Mouse (Mus musculus): ENCODE results near the gene Sumf1.

Gene Sumf1

DNA sequence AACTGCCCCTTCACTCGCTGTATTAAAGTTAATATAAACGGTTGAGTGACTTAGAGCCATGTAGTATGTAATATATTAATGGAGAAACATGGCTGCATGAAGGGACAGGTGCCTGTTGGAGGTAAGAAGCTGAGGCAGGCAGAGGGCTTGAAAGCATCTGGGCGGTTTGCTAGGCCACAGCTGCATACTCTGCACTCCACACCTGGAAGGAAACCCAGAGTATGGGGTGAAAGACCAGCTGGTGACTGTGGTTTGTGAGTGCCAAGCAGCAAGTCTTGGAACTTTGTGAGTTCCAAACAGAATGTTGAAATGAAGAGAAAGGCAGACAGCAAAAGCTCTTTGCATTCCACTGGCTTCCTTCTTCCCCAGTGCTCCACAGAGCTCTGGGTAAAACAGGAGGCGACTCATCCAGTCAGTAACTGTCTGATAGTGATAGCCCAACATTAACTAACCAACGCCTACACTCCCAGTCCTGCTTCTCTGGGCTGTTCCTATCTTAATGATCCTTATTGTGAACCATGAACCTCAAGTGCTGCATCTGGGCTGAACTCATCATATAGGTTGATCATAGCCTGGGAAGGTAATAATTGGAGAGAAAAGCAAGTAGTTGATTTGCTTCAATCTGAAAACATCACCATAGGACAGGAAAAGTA is 21.7 kb upstream of the Sumf1 start:
- peak; percentile 9 for DNase-seq (ENCODE audit: low read depth, low spot score)

GRCm38 (mm10) chr6:108206145-108206544 is 20.8 kb upstream of the Sumf1 start:
- no peak for DNase-seq (ENCODE audit: low read depth, low spot score)

GRCm38 (mm10) chr6:108204322-108204721 is 18.9 kb upstream of the Sumf1 start:
- no peak for DNase-seq (ENCODE audit: low read depth, low spot score)

- no peak for DNase-seq (ENCODE audit: low read depth, low spot score)
Measured at GRCm38 (mm10) chr6:108198286-108198685, 12.9 kb upstream of the Sumf1 start.

- DNase-seq (ENCODE audit: low read depth, low spot score), result no peak
Measured at GRCm38 (mm10) chr6:108197117-108197516, 11.7 kb upstream of the Sumf1 start.

DNA sequence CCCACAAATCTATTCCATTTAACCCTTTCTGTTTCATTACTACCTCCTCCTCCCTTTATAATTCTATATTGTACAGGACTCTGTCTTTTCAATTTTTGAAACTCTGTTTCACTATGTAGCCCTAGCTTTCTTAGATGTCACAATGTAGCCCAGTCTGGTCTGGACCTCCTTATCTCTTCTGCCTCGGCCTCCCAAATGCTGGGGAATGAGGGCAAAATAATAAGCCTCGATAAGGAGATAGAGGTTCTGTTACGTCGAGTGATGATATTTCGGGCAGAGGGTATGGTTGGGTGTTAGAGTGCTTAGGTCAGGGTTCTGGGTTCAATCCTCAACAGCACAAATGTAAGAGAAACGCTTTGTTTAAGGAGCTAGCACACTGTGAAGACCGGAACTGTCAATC is 11.3 kb upstream of the Sumf1 start:
- no peak for DNase-seq (ENCODE audit: low read depth, low spot score)

DNA sequence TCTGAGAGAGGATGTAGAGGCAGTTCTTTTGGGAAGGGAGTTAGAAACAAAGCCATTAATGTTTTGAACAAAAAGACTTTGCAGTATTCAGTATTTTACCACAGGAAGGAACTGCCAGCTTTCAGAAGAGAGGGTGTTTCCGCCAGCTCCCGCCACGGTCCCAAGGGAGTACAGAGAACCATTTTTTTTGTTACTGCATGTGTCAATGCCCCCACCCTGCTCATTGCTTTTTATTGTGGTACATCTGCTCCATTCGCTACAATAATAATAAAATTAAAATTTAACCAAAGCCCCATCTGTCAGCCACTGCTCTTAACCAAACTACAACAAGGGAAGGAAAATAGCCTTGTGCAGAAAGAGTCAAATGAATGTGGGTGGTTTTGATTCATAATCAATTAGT is 7.2 kb upstream of the Sumf1 start:
- no peak for DNase-seq (ENCODE audit: low read depth, low spot score)

DNA sequence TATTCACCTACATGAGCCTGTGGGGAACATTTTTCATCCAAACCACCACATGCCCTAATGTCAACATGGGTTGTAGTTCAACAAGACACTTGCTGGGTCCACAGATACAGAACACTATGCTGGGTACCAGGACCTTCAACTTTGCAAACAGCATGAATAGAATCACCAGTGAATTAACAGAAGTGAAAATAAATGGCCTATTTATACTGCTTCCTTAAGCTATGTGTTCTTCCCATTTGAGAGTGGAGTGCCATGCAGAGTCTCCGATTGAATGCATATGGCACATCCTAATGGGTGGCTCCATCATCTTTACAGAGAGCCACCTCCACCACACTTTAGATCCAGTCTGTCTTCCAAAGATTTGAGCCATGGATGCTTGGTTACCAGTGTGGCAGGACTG is 5.3 kb upstream of the Sumf1 start:
- DNase-seq (ENCODE audit: low read depth, low spot score), result no peak

GRCm38 (mm10) chr6:108185685-108186009 is 265 bp upstream of the Sumf1 start:
- DNase-seq (ENCODE audit: low read depth, low spot score), result no peak

- DNase-seq (ENCODE audit: low read depth, low spot score), result no peak
Measured at GRCm38 (mm10) chr6:108179087-108179486, 6.3 kb downstream of the Sumf1 start.

- no peak for DNase-seq (ENCODE audit: low read depth, low spot score)
Measured at GRCm38 (mm10) chr6:108174181-108174580, 11.2 kb downstream of the Sumf1 start.

DNA sequence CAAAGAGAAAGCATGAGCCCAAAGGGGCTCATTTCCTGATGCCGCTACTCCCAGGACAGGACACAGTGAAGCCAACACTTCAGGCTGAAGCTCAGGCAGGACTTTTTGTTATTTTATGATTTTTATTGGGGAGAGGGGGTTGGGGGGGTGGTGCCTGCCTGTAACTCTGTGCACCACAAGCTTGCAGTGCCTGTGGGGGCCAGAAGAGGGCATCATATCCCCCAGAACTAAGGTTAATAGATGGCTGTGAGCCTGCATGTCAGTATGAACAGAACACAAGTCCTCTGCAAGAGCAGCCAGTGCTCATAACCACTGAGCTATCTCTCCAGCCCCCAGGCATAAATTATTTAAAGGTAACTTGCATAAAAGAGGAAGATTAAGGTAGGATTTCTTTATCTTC is 13.2 kb downstream of the Sumf1 start:
- DNase-seq (ENCODE audit: low read depth, low spot score), result no peak

DNA sequence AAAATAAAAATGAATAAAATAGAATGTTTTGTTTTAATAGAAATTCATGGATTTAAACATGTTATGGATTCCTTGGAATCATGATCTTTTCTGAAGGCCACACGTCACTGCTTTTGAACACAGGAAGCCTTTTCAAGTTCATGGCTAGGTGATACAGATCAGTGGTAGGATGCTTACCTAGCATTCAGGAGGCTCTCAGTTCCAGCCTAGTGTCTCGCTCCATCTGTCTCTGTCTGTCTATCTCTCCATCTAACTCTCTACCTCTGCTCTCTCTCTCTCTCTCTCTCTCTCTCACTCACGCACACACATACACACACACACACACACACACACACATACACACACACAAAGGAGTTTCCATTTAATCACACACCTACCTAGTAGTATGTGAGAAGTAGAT is 15.9 kb downstream of the Sumf1 start:
- no peak for DNase-seq (ENCODE audit: low read depth, low spot score)

DNA sequence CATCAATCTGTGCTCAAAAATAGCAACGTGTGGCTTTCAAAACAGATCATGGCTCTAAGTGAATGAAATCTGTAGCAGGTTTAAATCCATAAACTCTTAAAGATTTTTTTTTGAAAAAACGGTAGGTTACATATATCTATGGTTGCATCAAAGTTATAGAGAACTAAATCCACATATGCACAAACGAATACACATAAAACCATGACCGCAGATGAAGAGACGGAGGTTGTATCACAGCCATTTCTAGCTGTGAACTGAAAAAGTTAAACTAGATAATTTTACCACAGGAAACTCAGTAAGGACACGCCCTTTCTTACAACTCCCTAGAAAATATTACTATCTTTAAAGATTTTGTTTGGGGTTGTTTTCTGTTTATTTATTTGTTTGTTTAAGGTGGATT is 16.7 kb downstream of the Sumf1 start:
- no peak for DNase-seq (ENCODE audit: low read depth, low spot score)

DNA sequence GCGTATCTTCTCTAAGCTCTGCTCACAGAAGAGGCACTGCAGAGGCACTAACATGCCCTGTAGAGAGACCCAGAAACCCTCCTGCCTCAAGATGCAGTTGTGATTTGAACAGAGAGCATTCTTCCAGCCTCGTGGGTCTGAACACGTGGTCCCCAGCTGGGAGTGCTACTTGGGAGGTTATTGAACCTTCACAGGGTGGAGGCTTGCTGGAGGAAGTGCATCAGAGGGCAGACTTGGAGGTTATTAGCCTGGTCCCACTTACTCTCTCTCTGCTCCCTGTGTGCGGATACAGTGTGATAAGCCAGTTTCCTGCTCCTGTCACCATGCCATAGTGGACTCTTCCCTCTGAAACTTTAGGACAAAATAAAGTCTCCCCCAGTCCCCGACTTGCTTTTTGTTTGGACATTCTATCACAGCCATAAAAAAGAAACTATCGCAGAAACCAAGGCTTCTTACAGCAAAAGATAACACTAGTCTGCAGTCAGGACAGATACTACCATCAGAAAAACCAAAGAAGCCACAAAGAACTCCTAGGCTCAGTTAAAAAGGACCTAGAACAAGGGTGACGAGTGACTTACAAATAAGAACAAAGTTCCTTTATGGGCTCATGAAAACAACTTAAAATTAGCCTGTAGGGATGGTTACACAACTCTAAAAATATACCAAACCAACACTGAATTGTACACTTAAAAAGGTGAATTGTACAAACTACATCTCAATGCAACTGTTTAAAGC is 17.3 kb downstream of the Sumf1 start:
- no peak for DNase-seq (ENCODE audit: low read depth, low spot score)

DNA sequence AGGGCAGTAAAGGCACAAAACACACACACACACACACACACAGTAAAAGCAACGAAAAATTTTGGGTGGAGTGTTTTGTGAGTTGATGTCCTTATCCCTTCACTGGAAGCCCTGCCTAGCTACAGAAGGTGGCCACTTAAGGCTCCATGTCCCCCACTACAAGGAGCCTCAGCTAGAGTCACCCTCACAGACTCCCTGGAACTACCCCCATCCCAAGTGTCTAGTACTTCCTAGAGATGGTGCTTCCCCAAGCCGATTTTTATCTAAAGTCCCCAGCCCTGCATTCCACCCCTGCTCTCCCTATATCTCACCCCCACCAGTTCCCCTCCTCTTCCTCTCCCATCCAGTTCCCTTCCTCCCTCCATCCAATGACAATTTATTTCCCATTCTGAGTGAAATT is 19.8 kb downstream of the Sumf1 start:
- DNase-seq (ENCODE audit: low read depth, low spot score), result no peak

GRCm38 (mm10) chr6:108164935-108165334 is 20.4 kb downstream of the Sumf1 start:
- no peak for DNase-seq (ENCODE audit: low read depth, low spot score)

DNA sequence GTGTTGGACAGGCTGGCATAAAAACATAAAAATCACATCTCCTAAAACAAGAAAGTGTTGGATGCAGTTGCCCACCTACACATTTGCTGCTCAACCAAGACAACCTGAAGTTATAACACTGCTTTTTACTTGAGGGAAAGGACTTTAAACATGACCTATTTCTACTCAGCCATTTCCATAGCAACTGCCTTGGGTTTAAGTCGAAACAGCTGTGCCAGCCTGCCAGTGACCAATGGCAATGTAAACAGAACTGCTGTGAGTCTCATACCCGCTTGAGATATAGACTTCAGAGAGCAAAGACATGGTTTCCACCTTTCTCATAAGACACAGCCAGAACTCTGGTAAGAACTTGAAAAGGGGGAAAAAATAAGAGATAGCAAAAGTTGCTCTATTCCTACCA is 24.8 kb downstream of the Sumf1 start:
- DNase-seq (ENCODE audit: low read depth, low spot score), result peak; percentile 61

GRCm38 (mm10) chr6:108156881-108157280 is 28.5 kb downstream of the Sumf1 start:
- DNase-seq (ENCODE audit: low read depth, low spot score), result no peak

DNA sequence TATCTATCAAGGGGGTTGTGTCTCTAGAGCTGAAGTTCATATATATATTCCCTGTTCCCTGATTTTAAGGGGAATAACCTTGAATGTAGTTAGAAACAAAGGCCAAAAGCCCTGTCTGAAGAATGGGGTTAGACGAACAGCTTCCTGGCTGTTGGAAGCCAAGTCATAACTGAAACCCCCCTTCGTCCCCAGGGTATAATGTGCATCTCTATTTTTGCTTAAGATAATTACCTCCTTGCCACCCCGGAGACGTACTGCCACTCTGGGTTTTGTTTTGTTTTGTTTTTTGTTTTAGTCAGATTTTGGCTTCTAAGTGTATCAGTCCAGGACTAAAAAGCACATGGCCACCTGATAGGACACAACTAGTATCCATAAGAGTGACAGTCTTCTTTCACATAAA is 31.1 kb downstream of the Sumf1 start:
- no peak for DNase-seq (ENCODE audit: low read depth, low spot score)

- peak; percentile 86 for DNase-seq (ENCODE audit: low read depth, low spot score)
Measured at GRCm38 (mm10) chr6:108152661-108153269, 32.6 kb downstream of the Sumf1 start.

- peak; percentile 87 for DNase-seq (ENCODE audit: low read depth, low spot score)
Measured at GRCm38 (mm10) chr6:108152081-108152480, 33.3 kb downstream of the Sumf1 start.

- no peak for DNase-seq (ENCODE audit: low read depth, low spot score)
Measured at GRCm38 (mm10) chr6:108149235-108149634, 36.1 kb downstream of the Sumf1 start.
